Mouse (Mus musculus): Measurements from ENCODE around the gene Adam1a. TPM values are rescaled to one million over a fixed set of nuclear protein-coding genes. Genes with fewer than 3 reads are reported as not detected.

The Adam1a gene
- polyA plus RNA-seq, 1 experiment from 2014 or later: 3.7 TPM

- no peak overlapping the region for H3K4me2 ChIP-seq (replicated peaks)
- no peak overlapping the region for H3K9ac ChIP-seq (replicated peaks)
- no peaks in the 10 kb centered on the region for H3K4me1 ChIP-seq
- H3K9me3 ChIP-seq: no peaks in the 10 kb centered on the region
- no peaks in the 10 kb centered on the region for H3K27me3 ChIP-seq
- ATAC-seq (replicated peaks): no peak
- WGBS: 53% methylated on average over 3 of the region's 3 CpGs
- no peak overlapping the region for H3K27ac ChIP-seq (replicated peaks)
- H3K4me3 ChIP-seq: no peak overlapping the region
- H3K36me3 ChIP-seq: no peaks in the 10 kb centered on the region
These were observed 75.7 kb downstream of the Adam1a start for GRCm38 (mm10) chr5:121469566-121469965.

Other genes with a start within 250 kb of the Adam1a start
- gene Trafd1, start 159.8 kb downstream of the Adam1a start, polyA plus RNA-seq (2015; fragmentation: Nextera tagmentation; extraction: Ambion mirVana): 138 and 142 TPM in 2 replicates
- 54.7 and 59.0 TPM in 2 replicates for gene Naa25, start 147.5 kb downstream of the Adam1a start, polyA plus RNA-seq (2015; fragmentation: Nextera tagmentation; extraction: Ambion mirVana)
- gene Tmem116, start 93.6 kb downstream of the Adam1a start, polyA plus RNA-seq (2015; fragmentation: Nextera tagmentation; extraction: Ambion mirVana): 1.0 and 2.2 TPM in 2 replicates
- gene Erp29, start 93.0 kb downstream of the Adam1a start, polyA plus RNA-seq (2015; fragmentation: Nextera tagmentation; extraction: Ambion mirVana): 137 and 144 TPM in 2 replicates
- gene Adam1b, start 42.0 kb downstream of the Adam1a start, polyA plus RNA-seq (2015; fragmentation: Nextera tagmentation; extraction: Ambion mirVana): 0.08 TPM in 1 of 2 replicates, not detected in the other
- not detected in 2 replicates for gene Gm42878, start within 50 bp of the Adam1a start, polyA plus RNA-seq (2015; fragmentation: Nextera tagmentation; extraction: Ambion mirVana)
- 57.1 and 61.9 TPM in 2 replicates for gene Mapkapk5, start 423 bp upstream of the Adam1a start, polyA plus RNA-seq (2015; fragmentation: Nextera tagmentation; extraction: Ambion mirVana)
- 97.5 and 97.8 TPM in 2 replicates for gene Aldh2, start 48.3 kb upstream of the Adam1a start, polyA plus RNA-seq (2015; fragmentation: Nextera tagmentation; extraction: Ambion mirVana)
- gene Acad12, start 73.5 kb upstream of the Adam1a start, polyA plus RNA-seq (2015; fragmentation: Nextera tagmentation; extraction: Ambion mirVana): 1.1 and 1.2 TPM in 2 replicates
- gene Acad10, start 115.0 kb upstream of the Adam1a start, polyA plus RNA-seq (2015; fragmentation: Nextera tagmentation; extraction: Ambion mirVana): 1.0 and 1.1 TPM in 2 replicates
- gene Brap, start 115.1 kb upstream of the Adam1a start, polyA plus RNA-seq (2015; fragmentation: Nextera tagmentation; extraction: Ambion mirVana): 51.1 and 55.4 TPM in 2 replicates
- 67.2 and 80.1 TPM in 2 replicates for gene Atxn2, start 165.9 kb upstream of the Adam1a start, polyA plus RNA-seq (2015; fragmentation: Nextera tagmentation; extraction: Ambion mirVana)

All from forebrain, embryonic 15.5 days (tissue).